Mouse (Mus musculus) G1E (cell line): ENCODE measurements around the gene Auts2. TPM values are rescaled to one million over a fixed set of nuclear protein-coding genes. Genes with fewer than 3 reads are reported as not detected.

Experiments
- ATAC-seq: 2 replicates; pipeline ENCODE4 v1.8.0; 2016; ENCODE audit warnings: mild to moderate bottlenecking; ENCODE audit not compliant: insufficient number of reproducible peaks, poor library complexity, low FRiP score, severe bottlenecking; ENCODE audit errors: extremely low read depth
- DNase-seq: peaks from one replicate; pipeline ENCODE4 v3.0.0; 2012; ENCODE audit warnings: low spot score
- H3K27me3 ChIP-seq: 2 replicates; pipeline ENCODE4 v1.6.1; 2012; ENCODE audit warnings: mild to moderate bottlenecking, low read length, inconsistent platforms; ENCODE audit not compliant: insufficient read depth
- H3K36me3 ChIP-seq: replicated peaks from 2 replicates; pipeline ENCODE3; 2012; ENCODE audit warnings: mild to moderate bottlenecking, inconsistent platforms
- H3K4me1 ChIP-seq: 2 replicates; pipeline ENCODE4 v1.6.1; 2012; ENCODE audit warnings: low read depth, low read length, inconsistent platforms, mixed read lengths; ENCODE audit not compliant: insufficient read depth
- H3K4me3 ChIP-seq: 2 replicates; pipeline ENCODE4 v1.5.1; 2012; ENCODE audit warnings: low read depth, mild to moderate bottlenecking, inconsistent platforms, low read length, moderate library complexity, mixed read lengths
- H3K9me3 ChIP-seq: replicated peaks from 2 replicates; pipeline ENCODE4 v1.6.1; 2012; ENCODE audit warnings: inconsistent platforms
- CTCF ChIP-seq: IDR thresholded peaks from 2 replicates; pipeline ENCODE4 v1.5.1; 2012; ENCODE audit warnings: low read depth, low read length, inconsistent platforms, mixed read lengths
- GATA1 ChIP-seq: IDR thresholded peaks from 2 replicates; pipeline ENCODE4 v1.6.1; 2012; ENCODE audit warnings: borderline replicate concordance, low read length, inconsistent platforms, mixed read lengths
- GATA2 ChIP-seq: IDR thresholded peaks from 2 replicates; pipeline ENCODE4 v1.6.1; 2012; ENCODE audit warnings: low read depth, low read length, inconsistent platforms, borderline replicate concordance
- POLR2AphosphoS5 ChIP-seq: IDR thresholded peaks from 2 replicates; pipeline ENCODE4 v1.6.1; 2012; ENCODE audit warnings: low read depth, low read length, inconsistent platforms; ENCODE audit not compliant: insufficient replicate concordance
- TAL1 ChIP-seq: conservative IDR thresholded peaks from 2 replicates; pipeline ENCODE4 v1.6.1; 2012; ENCODE audit warnings: low read depth, low read length, inconsistent platforms, mixed read lengths
- polyA plus RNA-seq: library from polyadenylated mRNA; stranded (reverse); fragments of >175 nt; gene quantifications from 2 replicates; pipeline ENCODE4 v1.2.3, GENCODE M21; 2012
- total RNA-seq, 2 experiments: library from RNA; stranded (forward) in 1 of 2; stranded (reverse) in 1 of 2; fragments of 200-1000 nt in 1 of 2; fragments of >200 nt in 1 of 2; fragmentation: Nextera tagmentation in 1 of 2; gene quantifications; 2 replicates each; pipeline ENCODE4 v1.2.3; 2014 to 2017

The Auts2 gene
- total and polyA plus RNA-seq, 3 experiments = 0.09 to 1.3 (median 0.90) TPM

GRCm38 (mm10) chr5:131873116-131873515, 670.0 kb downstream of the Auts2 start:
- TF ChIP-seq CTCF (no peak), GATA2 (no peak), POLR2AphosphoS5 (no peak), TAL1 (no peak), GATA1 (no peak)
- ATAC-seq = no peak
- DNase-seq = no peak
- peaks cover 47% of the 10 kb centered on the region for H3K9me3 ChIP-seq
- H3K4me3 ChIP-seq = no peak overlapping the region
- no peaks in the 10 kb centered on the region for H3K27me3 ChIP-seq
- H3K36me3 ChIP-seq = no peaks in the 10 kb centered on the region
- no peaks in the 10 kb centered on the region for H3K4me1 ChIP-seq

GRCm38 (mm10) chr5:131869711-131870499, 673.2 kb downstream of the Auts2 start:
- Histone ChIP-seq H3K4me1 (no peaks in the 10 kb centered on the region), H3K9me3 (peaks cover 50% of the 10 kb centered on the region), H3K4me3 (no peak overlapping the region), H3K27me3 (no peaks in the 10 kb centered on the region), H3K36me3 (no peaks in the 10 kb centered on the region)
- ATAC-seq = no peak
- TF ChIP-seq TAL1 = no peak
- TF ChIP-seq GATA1 = no peak
- no peak for TF ChIP-seq CTCF
- no peak for TF ChIP-seq GATA2
- no peak for TF ChIP-seq POLR2AphosphoS5
- DNase-seq = no peak

- peaks cover 52% of the 10 kb centered on the region for H3K9me3 ChIP-seq
- ATAC-seq (no peak), DNase-seq (no peak)
- no peak overlapping the region for H3K4me3 ChIP-seq
- no peaks in the 10 kb centered on the region for H3K4me1 ChIP-seq
- TF ChIP-seq GATA1 (no peak), POLR2AphosphoS5 (no peak), GATA2 (no peak), CTCF (no peak), TAL1 (no peak)
- H3K36me3 ChIP-seq = no peaks in the 10 kb centered on the region
- H3K27me3 ChIP-seq = no peaks in the 10 kb centered on the region
Observed at GRCm38 (mm10) chr5:131865200-131865599, 677.9 kb downstream of the Auts2 start.

DNA sequence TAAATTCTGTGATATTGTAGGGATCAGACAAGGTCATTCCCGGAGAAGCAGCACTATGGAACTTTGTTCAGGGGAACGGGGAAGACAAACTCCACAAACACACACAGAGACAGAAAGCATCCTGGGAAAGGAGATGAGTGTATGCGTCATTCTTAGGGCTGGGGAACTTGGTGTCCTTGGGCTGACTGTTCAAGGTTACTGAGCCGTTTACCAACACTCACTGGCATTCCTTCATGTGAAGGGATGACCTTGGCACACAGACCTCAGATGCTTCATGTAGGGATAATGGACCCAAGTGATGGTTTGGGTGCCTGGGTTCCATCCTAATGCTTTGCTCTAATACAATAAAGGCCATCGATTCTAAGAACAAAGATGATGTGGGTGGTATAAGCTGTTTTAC, 685.2 kb downstream of the Auts2 start:
- peaks cover 43% of the 10 kb centered on the region for H3K9me3 ChIP-seq
- ATAC-seq (no peak; the same call in 1 of the 2 replicates), DNase-seq (no peak)
- TF ChIP-seq CTCF = no peak
- TF ChIP-seq POLR2AphosphoS5 = no peak
- TF ChIP-seq GATA2 = no peak
- no peak for TF ChIP-seq TAL1
- TF ChIP-seq GATA1 = no peak
- H3K4me1 ChIP-seq = no peaks in the 10 kb centered on the region
- no peaks in the 10 kb centered on the region for H3K27me3 ChIP-seq
- H3K36me3 ChIP-seq = no peaks in the 10 kb centered on the region
- no peak overlapping the region for H3K4me3 ChIP-seq

DNA sequence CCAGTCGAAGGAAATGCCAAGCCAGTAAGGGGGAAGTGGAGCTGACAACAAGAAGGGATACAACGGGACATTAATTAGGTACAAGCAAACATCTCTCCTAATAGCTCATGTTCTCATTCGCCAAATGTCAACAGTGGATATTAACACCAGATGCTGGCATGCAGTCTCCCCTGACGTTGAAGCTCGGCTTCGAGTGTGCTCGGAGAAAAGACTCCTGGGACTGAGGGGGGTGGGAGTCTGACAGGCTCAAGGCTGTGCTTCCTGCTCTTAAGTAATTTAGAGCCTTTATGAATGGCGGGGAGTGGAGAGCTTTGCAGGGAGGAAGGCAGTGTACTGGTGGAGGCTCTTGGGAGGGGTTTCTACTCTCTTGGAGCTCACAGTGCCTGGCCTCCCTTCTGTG, 687.8 kb downstream of the Auts2 start:
- no peaks in the 10 kb centered on the region for H3K4me1 ChIP-seq
- TF ChIP-seq CTCF (no peak), GATA1 (no peak), POLR2AphosphoS5 (no peak), TAL1 (no peak), GATA2 (no peak)
- H3K4me3 ChIP-seq = no peak overlapping the region
- DNase-seq (no peak), ATAC-seq (no peak)
- H3K36me3 ChIP-seq = no peaks in the 10 kb centered on the region
- H3K27me3 ChIP-seq = no peaks in the 10 kb centered on the region
- H3K9me3 ChIP-seq = peaks cover 48% of the 10 kb centered on the region

DNA sequence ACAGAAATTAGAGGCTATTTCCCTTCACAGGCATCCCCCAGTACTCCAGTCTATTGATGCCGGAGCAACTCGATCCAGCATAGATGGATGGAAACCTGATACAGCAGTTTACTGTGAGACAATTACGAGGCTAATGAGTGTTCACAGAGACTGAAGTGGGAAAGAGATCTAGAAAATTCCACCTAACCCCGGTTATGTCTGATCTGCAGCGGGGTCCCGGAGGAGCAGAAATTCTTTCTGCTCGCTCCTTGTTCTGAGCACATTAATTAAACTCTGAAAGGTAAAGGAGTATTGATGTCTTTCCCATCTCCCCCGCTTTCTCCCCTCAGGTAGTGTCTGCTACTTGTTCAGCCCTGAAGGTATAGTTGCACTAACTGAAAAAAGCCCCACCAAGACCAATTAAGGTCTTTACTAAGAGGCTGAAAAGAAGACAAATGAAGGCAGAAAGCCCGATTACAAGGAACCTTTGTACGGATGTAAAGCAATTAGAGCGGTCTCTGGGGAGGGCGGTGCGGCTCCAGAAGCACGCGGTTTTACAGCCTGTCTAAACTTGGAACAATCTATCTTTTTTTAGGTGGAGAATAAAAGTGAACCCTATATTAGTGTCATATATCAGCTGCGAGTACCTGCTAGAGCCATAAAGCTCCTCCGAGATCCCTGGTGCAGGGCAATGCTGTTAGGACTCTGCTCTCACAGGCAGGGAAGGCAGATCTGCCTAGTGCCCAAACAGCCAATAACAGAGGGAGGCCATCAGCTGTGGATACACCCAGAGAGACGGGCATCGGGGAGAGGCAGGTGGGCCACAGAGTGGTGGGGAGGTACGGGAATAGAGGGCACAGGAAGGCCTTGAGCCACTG, 691.3 kb downstream of the Auts2 start:
- TF ChIP-seq CTCF (no peak), POLR2AphosphoS5 (no peak), GATA2 (no peak), GATA1 (no peak), TAL1 (no peak)
- no peaks in the 10 kb centered on the region for H3K4me1 ChIP-seq
- H3K27me3 ChIP-seq = no peaks in the 10 kb centered on the region
- DNase-seq (no peak), ATAC-seq (no peak)
- H3K9me3 ChIP-seq = peaks cover 44% of the 10 kb centered on the region
- no peak overlapping the region for H3K4me3 ChIP-seq
- no peaks in the 10 kb centered on the region for H3K36me3 ChIP-seq
